Mouse (Mus musculus) layer of hippocampus, adult 9-10 months (tissue): Measurements from ENCODE around the gene Igsf3.

Source experiments
- DNase-seq: peaks from one replicate; pipeline ENCODE4 v3.0.0; 2022; ENCODE audit warnings: low spot score

The Igsf3 gene

DNA sequence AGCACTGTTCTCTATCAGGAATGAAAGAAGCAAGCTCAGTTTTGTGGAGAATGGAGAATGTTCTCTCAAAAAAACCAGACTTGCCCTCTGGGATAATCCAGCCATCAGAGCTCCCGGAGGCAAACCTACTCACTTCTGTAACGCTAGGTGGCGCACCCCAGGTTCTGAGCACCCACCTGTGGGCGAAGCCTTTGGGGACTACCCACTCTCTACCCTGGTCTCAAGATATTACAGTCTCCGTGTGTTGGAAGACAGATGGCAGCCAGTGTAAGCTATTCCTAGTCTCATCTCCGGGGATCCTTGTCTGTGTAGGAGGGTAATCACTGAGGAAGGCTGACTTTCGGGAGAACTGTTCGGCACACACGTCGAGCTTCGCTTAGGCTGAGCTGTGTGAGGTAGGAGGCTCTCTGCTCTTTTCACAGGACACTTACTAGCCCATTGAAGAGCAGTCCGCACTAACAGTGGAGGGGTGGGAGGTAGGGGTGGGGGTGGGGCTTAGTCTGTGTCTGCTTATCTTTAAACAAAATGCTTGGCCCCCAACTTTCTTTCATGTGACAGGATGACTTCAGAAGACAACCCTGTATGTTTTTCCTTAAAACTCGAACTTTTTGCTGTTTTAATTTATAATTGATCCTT, 4.4 kb upstream of the Igsf3 start:
- DNase-seq: no peak

DNA sequence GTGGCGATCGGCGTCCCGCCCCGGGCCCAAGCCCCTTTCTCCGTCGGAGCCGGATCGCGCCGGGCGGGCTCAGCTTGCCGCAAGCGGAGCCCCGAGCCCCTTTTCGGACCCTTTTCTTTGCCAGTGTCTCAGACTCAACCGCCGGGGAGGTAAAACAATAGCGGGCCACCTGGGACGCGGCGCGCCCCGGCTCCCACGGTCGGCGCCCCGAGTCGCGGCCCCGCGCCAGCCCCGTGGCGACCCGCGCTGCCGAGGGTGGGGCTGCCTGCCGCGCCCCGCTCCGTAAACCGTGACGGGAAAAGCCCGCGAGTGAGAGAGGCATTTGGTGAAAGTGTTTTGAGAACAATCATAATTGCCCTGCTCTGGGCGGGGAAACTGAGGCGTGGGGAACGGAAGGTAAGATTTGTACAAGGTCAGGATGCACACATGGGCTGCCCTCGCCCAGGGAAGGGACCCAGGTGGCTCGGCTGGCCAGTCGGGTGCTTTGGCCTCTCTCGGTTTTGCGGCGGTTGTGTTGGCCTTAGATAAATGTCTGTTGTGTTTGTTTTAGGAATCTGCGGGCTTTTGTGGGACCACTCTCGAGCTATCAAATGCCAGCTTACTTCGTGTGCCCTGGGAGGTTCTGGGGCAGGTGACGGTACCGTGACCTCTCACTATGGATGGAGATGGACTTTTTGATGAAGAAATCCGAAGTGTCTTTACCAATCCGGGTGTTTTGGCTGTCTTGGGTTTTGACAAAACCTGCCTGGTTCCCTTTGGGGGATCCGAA, 557 bp downstream of the Igsf3 start:
- no peak for DNase-seq

DNA sequence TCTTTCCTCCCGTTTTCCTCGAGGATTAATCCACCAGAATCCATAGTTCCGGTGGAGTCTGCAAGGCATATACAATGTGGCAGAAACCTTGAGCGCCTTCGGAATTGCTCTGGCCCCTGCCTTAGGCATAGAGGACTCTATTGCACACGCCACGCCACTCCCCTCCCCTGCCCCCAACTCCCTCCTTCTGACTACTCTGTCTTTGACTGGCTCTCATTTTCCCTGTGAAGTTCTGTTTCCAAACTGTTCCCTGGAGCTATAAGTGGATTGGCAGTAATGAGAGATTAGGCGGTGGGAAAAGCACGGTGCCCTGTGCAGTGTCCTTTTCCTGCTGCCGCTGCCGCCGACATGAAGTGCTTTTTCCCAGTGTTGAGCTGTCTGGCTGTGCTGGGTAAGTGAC, 1.2 kb downstream of the Igsf3 start:
- no peak for DNase-seq

DNA sequence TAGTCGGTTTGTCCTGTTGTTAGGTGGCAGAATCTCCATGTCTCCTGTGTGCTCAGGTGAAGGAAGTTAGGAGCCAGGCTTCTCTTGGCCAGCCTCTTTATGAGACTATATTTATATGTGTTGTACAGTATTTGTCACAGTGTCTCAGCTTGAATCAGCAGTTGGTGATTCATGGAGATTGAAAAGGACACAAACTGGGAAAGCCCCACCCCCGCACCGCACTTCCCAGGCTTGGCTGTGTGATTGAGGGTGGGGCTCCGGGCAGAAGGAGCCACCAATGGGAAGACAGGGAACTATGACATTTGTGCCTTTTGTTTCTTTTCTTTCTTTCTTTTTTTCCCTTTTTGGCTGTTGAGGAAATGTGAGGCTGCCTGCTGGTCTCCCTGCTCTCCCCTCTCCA, 2.9 kb downstream of the Igsf3 start:
- DNase-seq: no peak

DNA sequence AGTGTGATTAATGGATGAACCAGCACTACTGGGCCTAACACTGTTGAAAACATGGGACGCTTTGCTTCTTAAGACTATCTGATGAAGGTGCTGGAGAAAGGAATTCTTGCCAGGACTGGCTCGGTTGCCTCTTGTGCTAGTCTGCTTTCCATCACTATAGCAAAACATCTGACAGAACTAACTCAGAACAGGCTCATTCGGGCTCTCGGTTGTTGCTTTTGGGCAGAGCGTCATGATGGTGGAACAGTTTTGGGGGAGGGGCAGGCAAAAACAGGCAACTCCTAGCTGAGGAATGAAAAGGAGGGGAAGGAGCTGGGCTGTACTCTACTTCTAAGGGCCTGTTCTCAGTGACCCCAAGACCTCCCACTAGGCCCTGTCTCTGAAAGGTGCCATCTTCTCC, 4.8 kb downstream of the Igsf3 start:
- no peak for DNase-seq

DNA sequence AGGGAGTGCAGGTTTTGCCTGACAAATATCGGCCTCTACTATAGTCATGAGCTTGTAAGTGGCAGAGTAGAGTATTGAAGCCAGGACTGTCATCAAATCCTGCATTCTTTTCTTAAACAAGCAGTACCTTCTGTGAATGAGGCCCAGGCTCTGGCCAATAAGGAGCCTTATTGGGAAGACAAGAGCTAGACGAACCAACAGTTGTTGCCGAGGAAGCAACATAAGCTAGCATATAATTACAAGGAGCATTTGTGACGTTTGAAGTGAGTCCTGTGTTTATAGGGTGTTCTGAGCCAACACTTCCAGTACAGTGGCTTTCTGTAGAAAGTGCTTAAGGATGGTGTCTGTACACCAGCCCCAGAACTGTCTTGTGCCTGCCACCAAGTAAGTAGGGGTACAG, 5.9 kb downstream of the Igsf3 start:
- no peak for DNase-seq

DNA sequence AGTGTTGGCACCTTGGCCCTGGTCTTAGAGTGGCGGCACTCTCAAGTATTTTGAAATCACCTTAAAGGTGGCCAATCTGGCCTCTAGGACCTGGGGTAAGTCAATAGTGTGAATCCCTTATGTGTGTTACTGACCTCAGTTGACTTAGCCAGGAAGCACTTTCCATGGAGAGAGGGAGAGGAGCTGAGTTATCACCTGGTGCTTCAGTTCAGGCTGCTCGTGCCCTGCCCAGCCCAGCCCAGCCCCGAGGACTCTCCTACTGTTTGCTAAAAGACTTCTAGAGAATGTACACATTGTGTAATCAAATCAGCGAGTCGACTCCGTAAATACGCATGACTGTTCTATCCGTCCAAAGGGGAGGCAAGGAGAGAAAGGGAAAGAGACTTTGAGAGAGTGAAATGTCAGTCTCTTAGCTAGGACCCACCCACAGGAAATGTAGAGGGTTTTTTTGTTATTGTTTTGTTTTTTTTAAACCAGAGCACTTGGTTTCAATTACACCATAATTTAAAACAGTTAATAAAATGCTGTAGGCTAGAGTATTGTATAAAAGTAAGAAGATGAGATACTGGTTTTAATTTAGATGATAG, 9.6 kb downstream of the Igsf3 start:
- DNase-seq: no peak

DNA sequence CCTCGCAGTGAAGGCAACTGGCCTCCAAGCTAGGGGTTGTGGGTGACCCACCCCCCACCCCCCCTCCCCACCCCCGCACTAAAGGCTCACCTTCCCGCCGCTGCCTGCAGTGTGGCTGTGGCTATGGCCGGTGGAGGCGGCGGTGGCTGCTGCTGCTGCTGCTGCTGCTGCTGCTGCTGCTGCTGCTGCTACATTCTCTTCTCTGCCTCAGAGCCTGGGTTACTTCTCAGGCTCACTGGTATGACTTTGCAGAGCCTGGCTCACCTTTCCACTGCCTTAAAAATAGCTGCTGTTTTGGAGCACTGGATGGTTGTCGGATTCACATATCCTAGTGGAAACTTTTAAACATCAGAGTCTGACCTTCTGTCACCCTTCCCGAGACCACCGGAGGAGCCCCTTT, 11.0 kb downstream of the Igsf3 start:
- DNase-seq: no peak

DNA sequence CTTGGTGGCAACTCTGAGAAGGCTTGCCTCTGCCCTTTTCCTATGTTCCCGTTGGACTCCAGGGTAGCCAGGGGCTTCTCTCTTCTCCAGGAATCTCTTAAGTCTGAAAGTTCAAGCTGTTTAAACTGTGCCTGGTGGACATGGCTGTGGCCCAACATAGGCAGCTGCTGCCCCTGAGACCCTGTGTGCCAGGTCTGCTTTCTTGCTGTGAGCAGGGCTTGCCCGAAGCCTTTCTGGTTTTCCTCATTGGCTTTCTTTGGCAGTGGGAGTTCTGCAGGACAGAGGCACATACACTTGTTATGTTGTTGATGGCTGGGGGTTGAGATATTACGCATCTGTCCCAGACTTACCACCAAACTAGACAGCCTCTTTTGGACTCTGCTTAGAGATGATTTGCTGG, 12.7 kb downstream of the Igsf3 start:
- DNase-seq: no peak

DNA sequence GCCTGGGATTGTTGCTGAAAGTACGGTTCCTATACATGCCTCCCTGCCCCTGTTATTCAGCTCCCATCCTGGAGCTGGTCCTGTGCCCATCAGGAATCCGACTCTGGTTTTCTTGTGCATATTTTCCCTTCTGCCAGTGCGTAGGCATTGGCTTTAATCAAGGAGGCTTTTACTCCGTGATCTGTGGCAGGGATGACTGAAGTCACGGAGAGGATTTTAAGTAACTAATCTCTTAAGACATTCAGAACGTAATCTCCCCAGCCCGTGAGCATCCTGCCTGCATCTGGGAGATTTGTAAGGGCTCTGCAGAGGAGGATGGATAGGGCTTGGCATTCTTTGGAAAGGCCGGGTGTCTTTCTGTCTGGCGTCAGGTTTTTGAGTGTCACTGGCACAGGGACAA, 13.6 kb downstream of the Igsf3 start:
- no peak for DNase-seq

DNA sequence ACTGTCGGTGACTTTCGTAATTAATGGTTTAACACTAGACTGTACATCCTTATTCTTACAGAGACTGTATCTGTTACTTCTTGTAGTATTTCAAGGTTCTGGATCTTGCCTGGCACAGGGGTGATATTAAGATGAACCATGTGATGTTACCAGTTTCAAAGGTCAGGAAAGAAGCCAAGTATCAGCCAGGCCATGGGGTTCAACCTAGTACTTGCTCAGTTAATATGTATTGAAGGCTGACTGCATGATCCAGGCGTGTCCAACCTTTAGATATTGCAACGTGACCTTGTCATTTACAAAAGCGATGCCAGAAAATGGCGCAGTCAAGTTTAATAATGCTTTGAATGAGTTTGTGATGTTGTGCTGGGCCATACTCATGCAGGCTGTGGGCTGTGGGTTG, 15.1 kb downstream of the Igsf3 start:
- DNase-seq: no peak

DNA sequence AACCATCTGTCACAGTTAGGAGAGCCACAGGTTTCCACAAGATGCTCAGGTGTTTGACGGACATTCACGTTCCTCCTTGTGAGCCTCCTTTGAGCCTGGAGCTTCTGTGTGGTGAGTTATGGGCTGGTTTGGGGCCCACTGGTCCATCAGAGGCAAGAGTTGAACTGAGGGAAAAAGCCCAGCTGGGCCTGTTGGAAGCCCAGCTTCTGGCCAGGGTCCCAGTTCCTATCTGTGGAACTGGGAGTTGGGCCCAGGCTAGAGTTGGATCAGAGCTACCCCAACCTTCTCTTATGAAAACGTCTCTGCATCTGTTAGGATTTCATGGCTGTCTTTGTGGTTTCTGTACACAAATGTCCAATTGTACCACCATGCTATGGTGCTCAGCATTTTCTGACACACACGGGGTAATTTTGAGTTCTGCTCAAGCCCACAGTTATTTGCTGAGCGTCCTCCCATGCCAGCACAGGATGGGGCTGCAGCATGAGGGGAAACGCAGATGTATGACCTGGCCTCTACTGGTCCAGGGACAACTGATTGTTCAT, 16.3 kb downstream of the Igsf3 start:
- DNase-seq: no peak

DNA sequence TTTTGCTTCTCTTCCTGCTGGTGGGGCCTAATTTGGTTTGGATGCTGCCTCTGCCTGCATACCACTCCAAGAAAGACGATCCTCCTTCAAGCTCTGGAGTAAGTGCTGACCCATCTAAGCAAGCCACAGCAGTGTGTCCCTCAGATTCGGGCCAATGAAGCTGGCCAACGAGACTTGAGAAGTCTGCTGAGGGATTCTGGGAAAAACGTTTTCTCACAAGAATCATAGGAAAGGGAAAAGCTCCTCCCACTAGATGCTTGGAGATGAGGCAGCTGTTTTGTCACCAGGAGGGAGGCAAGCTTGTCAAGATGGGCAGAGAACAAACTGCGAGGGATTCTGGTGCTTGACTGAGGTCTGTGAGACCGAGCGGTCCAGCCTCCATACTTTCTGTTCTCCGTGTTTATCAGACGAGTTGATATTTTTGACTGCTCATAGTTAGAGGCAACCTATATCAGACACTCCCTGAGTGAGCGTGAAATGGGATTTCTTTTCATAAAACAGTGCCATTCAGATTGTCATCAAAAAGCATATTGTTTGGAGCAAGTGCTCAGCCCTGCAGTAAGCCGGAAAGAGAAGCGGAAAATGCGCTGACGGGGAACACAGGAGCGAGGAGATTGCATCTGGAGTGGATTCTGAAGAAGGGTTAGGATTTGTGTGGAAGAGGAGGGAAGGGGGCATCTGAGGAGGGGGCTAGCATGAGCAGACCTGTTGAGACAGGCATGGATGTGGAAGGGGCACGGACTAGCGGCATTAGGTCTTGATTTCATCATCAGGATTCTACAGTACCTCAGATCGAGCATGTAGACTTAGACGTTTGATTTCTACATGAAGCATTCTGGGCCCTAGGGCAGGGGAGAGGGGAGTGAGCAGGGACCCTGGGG, 17.0 kb downstream of the Igsf3 start:
- DNase-seq: no peak

DNA sequence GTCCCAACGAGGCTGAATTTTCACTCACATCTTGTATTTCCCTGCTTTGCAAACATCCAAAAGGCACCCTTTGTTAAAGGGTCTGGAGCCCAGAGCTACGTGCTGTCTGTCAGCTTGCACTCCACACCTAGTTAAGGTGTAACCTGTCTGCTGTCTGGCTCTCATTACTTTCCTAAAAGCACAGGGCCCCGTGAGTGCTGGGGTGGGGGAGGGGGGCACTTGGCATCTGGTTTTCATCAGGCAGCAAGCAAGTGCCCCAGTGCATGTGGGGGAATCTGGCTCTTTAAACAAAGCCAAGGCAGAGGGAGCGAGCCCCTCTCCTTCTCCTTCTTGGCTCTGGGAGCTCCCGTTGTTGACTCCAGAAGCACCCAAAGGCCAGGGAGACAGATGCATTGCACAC, 18.5 kb downstream of the Igsf3 start:
- DNase-seq: no peak

DNA sequence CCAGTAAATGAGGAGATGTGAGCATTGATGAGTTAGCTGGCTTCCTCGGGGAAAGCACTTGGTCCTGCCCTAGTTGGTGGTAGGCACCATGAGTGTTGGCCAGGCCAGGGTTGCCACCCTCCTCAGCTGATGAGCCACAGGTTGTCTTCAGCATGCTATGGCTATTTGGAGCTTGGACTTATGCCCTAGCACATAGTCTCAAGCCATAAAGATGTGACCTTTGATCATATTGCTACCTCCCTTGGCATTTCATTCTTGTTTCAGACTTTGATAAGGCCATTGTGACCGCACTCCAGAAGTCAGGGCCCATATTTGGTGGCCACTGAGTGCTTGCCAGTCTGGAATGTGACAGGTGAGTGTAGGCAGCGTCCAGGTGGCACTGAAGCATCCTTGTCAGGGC, 19.2 kb downstream of the Igsf3 start:
- no peak for DNase-seq

DNA sequence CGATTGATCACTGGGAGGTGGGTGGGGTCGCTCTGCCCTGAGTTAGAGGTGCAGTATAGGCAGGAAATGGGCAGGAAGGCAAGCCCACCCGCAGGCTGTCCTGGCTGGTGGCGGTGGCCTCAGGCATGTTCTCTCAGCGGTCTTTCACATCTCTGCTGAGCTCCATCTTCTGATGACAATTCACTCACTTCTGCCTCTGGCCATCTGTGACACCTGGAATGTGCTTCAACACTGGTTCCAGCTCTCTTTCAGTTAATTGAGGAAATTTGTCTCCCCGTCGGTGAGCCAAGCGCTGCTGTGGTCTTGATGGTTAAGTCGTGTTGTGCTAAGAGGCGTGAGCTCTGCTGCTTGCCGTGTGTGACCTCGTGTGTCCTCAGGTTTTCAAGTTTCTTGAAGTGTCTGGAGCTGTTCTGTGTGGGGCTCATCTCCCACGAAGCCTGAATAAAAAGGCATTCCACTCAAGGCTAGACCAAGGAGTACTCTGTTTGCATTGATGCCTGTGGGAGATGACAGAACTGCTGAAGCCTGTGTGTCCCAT, 19.9 kb downstream of the Igsf3 start:
- DNase-seq: no peak

DNA sequence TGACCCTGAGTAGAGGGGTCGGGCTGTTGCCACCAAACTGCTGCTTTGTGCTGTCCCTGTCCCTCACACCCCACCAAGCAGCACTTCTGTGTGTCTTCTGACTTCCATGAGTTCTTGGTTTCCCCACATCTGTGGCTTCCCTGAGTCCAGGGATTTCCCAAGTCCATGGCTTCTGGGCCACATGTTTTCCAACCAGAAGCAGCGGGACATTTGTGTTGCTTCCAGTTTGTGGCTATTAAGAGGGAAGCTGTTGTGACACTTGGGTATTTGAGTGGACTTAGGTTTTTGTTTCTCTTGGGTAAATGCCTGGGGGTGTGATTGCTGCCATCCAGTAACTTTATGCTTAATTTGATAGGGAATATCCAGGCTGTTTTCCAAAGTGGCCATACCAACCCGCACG, 20.5 kb downstream of the Igsf3 start:
- DNase-seq: no peak

DNA sequence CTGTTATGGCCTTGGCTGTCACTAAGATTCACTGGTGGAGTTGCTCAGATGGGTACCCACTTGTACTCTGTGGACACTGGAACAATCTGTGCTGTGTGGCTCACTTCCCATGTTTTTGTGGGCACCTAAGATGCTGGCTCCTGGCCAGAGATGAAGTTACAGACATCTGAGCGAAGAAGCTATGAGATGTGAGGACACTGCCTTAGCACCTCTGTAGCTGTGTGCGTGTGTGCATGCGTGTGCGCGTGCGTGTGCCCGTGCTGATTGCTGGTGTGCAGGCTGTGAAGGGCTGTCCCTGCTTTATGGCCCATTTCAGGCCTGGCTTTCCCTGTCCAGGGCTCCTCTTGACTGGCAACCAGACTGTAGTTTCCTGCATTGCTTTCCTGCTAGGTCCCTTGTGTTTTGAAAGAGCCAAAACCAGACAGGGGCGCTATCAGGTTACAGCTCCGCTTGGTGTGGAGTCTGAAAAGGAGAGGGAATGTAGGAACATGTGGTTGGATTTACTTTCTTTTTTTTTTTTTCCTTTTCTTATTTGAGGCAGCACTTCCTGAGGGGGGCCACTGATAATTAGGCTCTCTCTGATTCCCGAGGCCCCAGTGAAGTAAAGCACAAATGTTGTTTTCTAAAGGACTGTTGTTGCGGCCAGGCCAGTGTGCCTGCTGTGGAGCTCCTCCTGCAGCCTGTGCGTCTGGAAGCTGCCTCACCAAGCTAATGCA, 21.3 kb downstream of the Igsf3 start:
- DNase-seq: no peak

DNA sequence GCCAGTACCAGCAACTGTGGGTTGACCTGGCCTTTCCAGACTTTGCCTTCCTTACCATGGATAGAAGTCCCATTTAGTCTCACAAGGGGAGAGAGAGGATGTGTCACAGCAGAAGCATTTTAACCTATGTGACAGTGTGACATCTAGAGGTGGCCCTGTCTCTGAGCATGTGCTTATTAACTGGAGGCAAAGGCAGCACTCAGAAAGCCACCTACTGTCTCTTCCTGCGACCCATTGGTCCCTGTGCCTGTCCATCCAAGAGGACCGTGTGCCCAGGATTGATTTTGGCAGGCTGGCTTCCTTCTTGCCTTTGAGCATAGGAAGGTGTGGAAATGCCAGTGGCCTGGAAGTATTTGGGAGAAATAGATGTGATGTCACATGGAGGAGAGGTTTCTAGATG, 22.0 kb downstream of the Igsf3 start:
- DNase-seq: no peak

DNA sequence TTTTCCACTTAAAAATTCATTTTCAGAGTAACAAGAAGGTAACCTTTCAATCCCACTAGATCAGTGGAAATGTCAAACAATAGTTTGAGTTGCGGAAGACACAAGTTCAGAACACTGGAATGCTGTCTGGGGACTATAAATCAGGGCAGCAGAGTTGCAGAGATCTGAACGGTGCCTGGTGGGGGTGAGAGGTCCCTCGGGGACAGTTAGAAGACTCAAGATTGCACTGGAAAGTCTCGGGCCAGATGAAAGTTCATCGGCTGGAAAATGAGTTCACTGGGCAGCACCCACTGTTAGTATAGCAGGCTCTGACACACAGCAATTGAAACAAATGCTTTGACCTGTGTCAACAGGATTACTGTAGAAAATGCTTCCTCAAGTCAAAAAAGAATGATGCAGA, 24.6 kb downstream of the Igsf3 start:
- no peak for DNase-seq

DNA sequence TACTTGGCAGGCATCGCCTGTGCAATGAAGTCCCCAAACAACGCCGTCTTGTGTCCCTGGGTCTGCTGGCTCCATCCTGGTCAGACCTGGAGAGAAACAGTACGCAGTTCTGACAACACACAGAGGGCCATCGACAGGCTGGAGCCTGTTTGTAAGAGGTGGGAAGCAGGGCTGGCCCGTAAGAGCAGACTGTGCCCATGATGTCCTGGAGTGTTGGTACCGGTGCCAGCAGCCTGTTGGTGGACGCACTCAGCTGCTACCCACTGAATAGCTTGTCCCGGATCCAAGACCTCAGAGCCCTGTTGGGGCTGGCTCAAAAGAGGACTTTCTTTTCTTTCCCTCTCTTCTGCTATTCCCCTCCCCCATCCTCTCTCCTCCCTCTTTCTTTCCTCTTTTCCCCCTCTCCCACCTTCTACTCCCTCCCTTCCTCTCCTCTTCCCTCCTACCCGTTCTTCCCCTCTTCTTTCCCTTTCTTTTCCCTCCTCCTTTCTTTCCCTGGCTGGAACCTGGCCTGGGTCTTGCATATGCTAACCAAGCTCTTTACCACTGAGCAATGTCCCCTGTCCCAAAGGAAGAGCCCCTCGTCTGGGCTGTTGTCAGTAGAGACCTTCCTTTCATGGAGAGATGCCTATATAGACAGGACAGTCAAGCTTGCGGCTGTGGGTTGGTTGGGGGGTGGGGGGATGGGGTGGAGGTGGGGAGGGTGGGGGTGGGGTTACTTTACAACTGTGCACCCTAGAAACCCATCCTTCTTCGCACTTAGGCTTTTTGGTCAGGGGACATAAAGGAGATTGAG, 27.9 kb downstream of the Igsf3 start:
- no peak for DNase-seq
